Mouse (Mus musculus): ENCODE results near the gene Slc12a7. TPM values are rescaled to one million over a fixed set of nuclear protein-coding genes. Genes with fewer than 3 reads are reported as not detected.
"Not testable (repeated sequence)": the region's sequence is repeated elsewhere in the genome, so short reads cannot be mapped to it uniquely, and the experiment has no call there.

The Slc12a7 gene
- polyA plus RNA-seq, 1 experiment from 2014 or later = 31.3 TPM

GRCm38 (mm10) chr13:73723081-73723668, 9.7 kb upstream of the Slc12a7 start:
- no peak for ATAC-seq (ENCODE audit: low FRiP score, low read depth)
- H3K4me1 ChIP-seq = 0 out of 2 replicates have a peak, but pooled peaks cover 3% of the 10 kb centered on the region
- no peak overlapping the region for H3K9ac ChIP-seq
- WGBS = 43% methylated on average over 8 of the region's 8 CpGs
- no peak overlapping the region for H3K4me3 ChIP-seq
- H3K36me3 ChIP-seq = no peaks in the 10 kb centered on the region
- H3K27me3 ChIP-seq (replicated peaks) = no peaks in the 10 kb centered on the region
- no peak overlapping the region for H3K4me2 ChIP-seq (replicated peaks)
- no peak overlapping the region for H3K27ac ChIP-seq
- no peaks in the 10 kb centered on the region for H3K9me3 ChIP-seq

GRCm38 (mm10) chr13:73725315-73725714, 7.6 kb upstream of the Slc12a7 start:
- no peak overlapping the region for H3K27ac ChIP-seq

GRCm38 (mm10) chr13:73727621-73728025, 5.3 kb upstream of the Slc12a7 start:
- WGBS = 13% methylated on average over 2 of the region's 2 CpGs
- peaks cover 9% of the 10 kb centered on the region; the same call in 1 of the 2 replicates for H3K4me1 ChIP-seq
- H3K9me3 ChIP-seq = no peaks in the 10 kb centered on the region
- no peak overlapping the region for H3K27ac ChIP-seq
- H3K27me3 ChIP-seq (replicated peaks) = peaks cover 8% of the 10 kb centered on the region
- H3K9ac ChIP-seq = no peak overlapping the region
- no peak overlapping the region for H3K4me2 ChIP-seq (replicated peaks)
- H3K4me3 ChIP-seq = no peak overlapping the region
- H3K36me3 ChIP-seq = no peaks in the 10 kb centered on the region
- ATAC-seq (ENCODE audit: low FRiP score, low read depth) = no peak

More at GRCm38 (mm10) chr13:73725315-73725714, 7.6 kb upstream of the Slc12a7 start:
- no peak overlapping the region for H3K4me3 ChIP-seq
- H3K9me3 ChIP-seq = no peaks in the 10 kb centered on the region
- no peaks in the 10 kb centered on the region for H3K36me3 ChIP-seq
- 0 out of 2 replicates have a peak, but pooled peaks cover 3% of the 10 kb centered on the region for H3K4me1 ChIP-seq
- H3K27me3 ChIP-seq (replicated peaks) = no peaks in the 10 kb centered on the region
- ATAC-seq (ENCODE audit: low FRiP score, low read depth) = no peak
- H3K4me2 ChIP-seq (replicated peaks) = no peak overlapping the region
- no peak overlapping the region for H3K9ac ChIP-seq
- 80% methylated on average over 5 of the region's 5 CpGs for WGBS

- Histone ChIP-seq H3K27ac (no peak overlapping the region), H3K36me3 (no peaks in the 10 kb centered on the region), H3K4me1 (peaks cover 15% of the 10 kb centered on the region; the same call in 1 of the 2 replicates), H3K4me2 (replicated peaks) (no peak overlapping the region), H3K9ac (no peak overlapping the region), H3K4me3 (no peak overlapping the region), H3K9me3 (no peaks in the 10 kb centered on the region), H3K27me3 (replicated peaks) (peaks cover 17% of the 10 kb centered on the region)
- ATAC-seq (ENCODE audit: low FRiP score, low read depth) = no peak
Measured at GRCm38 (mm10) chr13:73728633-73729032, 4.3 kb upstream of the Slc12a7 start.

- no peak overlapping the region for H3K27ac ChIP-seq
- ATAC-seq (ENCODE audit: low FRiP score, low read depth) = no peak
- 67% methylated on average over 1 of the region's 1 CpGs for WGBS
- H3K9ac ChIP-seq = no peak overlapping the region
- H3K4me1 ChIP-seq = peaks cover 15% of the 10 kb centered on the region; the same call in 1 of the 2 replicates
- H3K36me3 ChIP-seq = no peaks in the 10 kb centered on the region
- no peaks in the 10 kb centered on the region for H3K9me3 ChIP-seq
- no peak overlapping the region for H3K4me3 ChIP-seq
- peaks cover 22% of the 10 kb centered on the region for H3K27me3 ChIP-seq (replicated peaks)
- no peak overlapping the region for H3K4me2 ChIP-seq (replicated peaks)
Measured at GRCm38 (mm10) chr13:73730913-73731312, 2.0 kb upstream of the Slc12a7 start.

- Histone ChIP-seq H3K27ac (no peak overlapping the region), H3K4me3 (no peak overlapping the region), H3K4me2 (replicated peaks) (peak overlapping the region; percentile 80), H3K27me3 (replicated peaks) (peaks cover 22% of the 10 kb centered on the region), H3K9me3 (no peaks in the 10 kb centered on the region), H3K36me3 (no peaks in the 10 kb centered on the region), H3K9ac (0 out of 2 replicates have a peak overlapping the region, but pooled peaks have one; percentile 33), H3K4me1 (peaks cover 15% of the 10 kb centered on the region; the same call in 1 of the 2 replicates)
- peak; percentile 41; the same call in 1 of the 2 replicates for ATAC-seq (ENCODE audit: low FRiP score, low read depth)
- WGBS = 71% methylated on average over 7 of the region's 7 CpGs
Measured at GRCm38 (mm10) chr13:73732235-73732634, 659 bp upstream of the Slc12a7 start.

- H3K36me3 ChIP-seq = no peaks in the 10 kb centered on the region
- H3K27ac ChIP-seq = no peak overlapping the region
- H3K4me2 ChIP-seq (replicated peaks) = no peak overlapping the region
- ATAC-seq (ENCODE audit: low FRiP score, low read depth) = no peak
- no peaks in the 10 kb centered on the region for H3K9me3 ChIP-seq
- peaks cover 12% of the 10 kb centered on the region; the same call in 1 of the 2 replicates for H3K4me1 ChIP-seq
- H3K4me3 ChIP-seq = no peak overlapping the region
- 68% methylated on average over 1 of the region's 1 CpGs for WGBS
- peaks cover 22% of the 10 kb centered on the region for H3K27me3 ChIP-seq (replicated peaks)
- no peak overlapping the region for H3K9ac ChIP-seq
Measured at GRCm38 (mm10) chr13:73734379-73734778, 1.5 kb downstream of the Slc12a7 start.

GRCm38 (mm10) chr13:73735270-73735669, 2.4 kb downstream of the Slc12a7 start:
- peaks cover 22% of the 10 kb centered on the region for H3K27me3 ChIP-seq (replicated peaks)
- H3K27ac ChIP-seq = no peak overlapping the region
- H3K9me3 ChIP-seq = no peaks in the 10 kb centered on the region
- peaks cover 12% of the 10 kb centered on the region; the same call in 1 of the 2 replicates for H3K4me1 ChIP-seq
- no peak overlapping the region for H3K9ac ChIP-seq
- ATAC-seq (ENCODE audit: low FRiP score, low read depth) = no peak
- H3K4me3 ChIP-seq = no peak overlapping the region
- WGBS = 78% methylated on average over 8 of the region's 8 CpGs
- no peak overlapping the region for H3K4me2 ChIP-seq (replicated peaks)
- no peaks in the 10 kb centered on the region for H3K36me3 ChIP-seq

GRCm38 (mm10) chr13:73735928-73736327, 3.0 kb downstream of the Slc12a7 start:
- Histone ChIP-seq H3K27me3 (replicated peaks) (peaks cover 22% of the 10 kb centered on the region), H3K36me3 (no peaks in the 10 kb centered on the region), H3K27ac (no peak overlapping the region), H3K4me3 (no peak overlapping the region), H3K9me3 (no peaks in the 10 kb centered on the region), H3K9ac (no peak overlapping the region), H3K4me1 (peaks cover 12% of the 10 kb centered on the region; the same call in 1 of the 2 replicates), H3K4me2 (replicated peaks) (no peak overlapping the region)
- WGBS = 74% methylated on average over 2 of the region's 2 CpGs
- ATAC-seq (ENCODE audit: low FRiP score, low read depth) = no peak

- peaks cover 21% of the 10 kb centered on the region for H3K27me3 ChIP-seq (replicated peaks)
- H3K9ac ChIP-seq = no peak overlapping the region
- H3K36me3 ChIP-seq = no peaks in the 10 kb centered on the region
- H3K27ac ChIP-seq = no peak overlapping the region
- no peak overlapping the region for H3K4me2 ChIP-seq (replicated peaks)
- 90% methylated on average over 3 of the region's 3 CpGs for WGBS
- H3K9me3 ChIP-seq = no peaks in the 10 kb centered on the region
- ATAC-seq (ENCODE audit: low FRiP score, low read depth) = no peak
- H3K4me1 ChIP-seq = peaks cover 12% of the 10 kb centered on the region; the same call in 1 of the 2 replicates
- H3K4me3 ChIP-seq = no peak overlapping the region
Measured at GRCm38 (mm10) chr13:73736943-73737342, 4.0 kb downstream of the Slc12a7 start.

- peaks cover 11% of the 10 kb centered on the region for H3K4me1 ChIP-seq
- not testable (repeated sequence) for H3K36me3 ChIP-seq; ATAC-seq (ENCODE audit: low FRiP score, low read depth); H3K4me3 ChIP-seq; H3K4me2 ChIP-seq (replicated peaks); H3K9ac ChIP-seq; H3K9me3 ChIP-seq; H3K27ac ChIP-seq; H3K27me3 ChIP-seq (replicated peaks)
- WGBS = 43% methylated on average over 1 of the region's 2 CpGs
Measured at GRCm38 (mm10) chr13:73740399-73740944, 7.6 kb downstream of the Slc12a7 start.

- H3K36me3 ChIP-seq = no peaks in the 10 kb centered on the region
- H3K9ac ChIP-seq = no peak overlapping the region
- no peaks in the 10 kb centered on the region for H3K9me3 ChIP-seq
- H3K27me3 ChIP-seq (replicated peaks) = no peaks in the 10 kb centered on the region
- no peak overlapping the region for H3K4me3 ChIP-seq
- 44% methylated on average over 4 of the region's 4 CpGs for WGBS
- peaks cover 11% of the 10 kb centered on the region for H3K4me1 ChIP-seq
- no peak overlapping the region for H3K4me2 ChIP-seq (replicated peaks)
- no peak overlapping the region for H3K27ac ChIP-seq
- peak; percentile 71 for ATAC-seq (ENCODE audit: low FRiP score, low read depth)
Measured at GRCm38 (mm10) chr13:73742944-73743343, 10.1 kb downstream of the Slc12a7 start.

- no peak for ATAC-seq (ENCODE audit: low FRiP score, low read depth)
- H3K27me3 ChIP-seq (replicated peaks) = no peaks in the 10 kb centered on the region
Measured at GRCm38 (mm10) chr13:73743662-73744061, 10.8 kb downstream of the Slc12a7 start.

More at GRCm38 (mm10) chr13:73743662-73744061, 10.8 kb downstream of the Slc12a7 start:
- Histone ChIP-seq H3K4me1 (peaks cover 13% of the 10 kb centered on the region), H3K9me3 (no peaks in the 10 kb centered on the region), H3K36me3 (no peaks in the 10 kb centered on the region), H3K4me3 (no peak overlapping the region), H3K4me2 (replicated peaks) (no peak overlapping the region), H3K27ac (no peak overlapping the region), H3K9ac (no peak overlapping the region)
- WGBS = 68% methylated on average over 3 of the region's 3 CpGs
